Mouse (Mus musculus): ENCODE results near the gene Gm42669.

The Gm42669 gene

GRCm38 (mm10) chr5:107518602-107519001 lies 11.2 kb downstream of the Gm42669 start:
- intact Hi-C loops (cut with DNase I): no loop called here

GRCm38 (mm10) chr5:107521386-107521785 lies 14.0 kb downstream of the Gm42669 start:
- intact Hi-C loops (cut with DNase I): no loop called here

GRCm38 (mm10) chr5:107521897-107522296 lies 14.5 kb downstream of the Gm42669 start:
- intact Hi-C loops (cut with DNase I): no loop called here

GRCm38 (mm10) chr5:107524281-107524680 lies 16.9 kb downstream of the Gm42669 start:
- intact Hi-C loops (cut with DNase I): no loop called here

- intact Hi-C loops (cut with DNase I): no loop called here
Observed at GRCm38 (mm10) chr5:107528856-107529255, 21.4 kb downstream of the Gm42669 start.

GRCm38 (mm10) chr5:107533590-107533989 lies 26.2 kb downstream of the Gm42669 start:
- intact Hi-C loops (cut with DNase I): no loop called here

GRCm38 (mm10) chr5:107534581-107534980 lies 27.2 kb downstream of the Gm42669 start, which contains the start of gene 1700028K03Rik:
TSS of gene 1700028K03Rik (plus strand) at chr5:107534709.
- intact Hi-C loops (cut with DNase I): no loop called here

GRCm38 (mm10) chr5:107541696-107542095 lies 34.3 kb downstream of the Gm42669 start:
- intact Hi-C loops (cut with DNase I): no loop called here

GRCm38 (mm10) chr5:107545927-107546326 lies 38.5 kb downstream of the Gm42669 start:
- intact Hi-C loops (cut with DNase I): no loop called here

- intact Hi-C loops (cut with DNase I): no loop called here
Observed at GRCm38 (mm10) chr5:107547955-107548354, 40.5 kb downstream of the Gm42669 start.

GRCm38 (mm10) chr5:107548444-107548843 lies 41.0 kb downstream of the Gm42669 start:
- intact Hi-C loops (cut with DNase I): no loop called here

- intact Hi-C loops (cut with DNase I): no loop called here
Observed at GRCm38 (mm10) chr5:107554336-107554735, 46.9 kb downstream of the Gm42669 start.

- intact Hi-C loops (cut with DNase I): no loop called here
Observed at GRCm38 (mm10) chr5:107556969-107557368, 49.5 kb downstream of the Gm42669 start.

GRCm38 (mm10) chr5:107569148-107569547 lies 61.7 kb downstream of the Gm42669 start:
- intact Hi-C loops (cut with DNase I): no loop called here

GRCm38 (mm10) chr5:107597301-107598077 lies 90.1 kb downstream of the Gm42669 start, which contains the start of the genes Rpap2 and Glmn:
TSS of gene Rpap2 (plus strand) at chr5:107597373.
TSS of gene Glmn (minus strand) at chr5:107597888.
- intact Hi-C loops (cut with DNase I): no loop called here

GRCm38 (mm10) chr5:107598380-107598779 lies 91.0 kb downstream of the Gm42669 start:
- intact Hi-C loops (cut with DNase I): no loop called here

GRCm38 (mm10) chr5:107611224-107611623 lies 103.8 kb downstream of the Gm42669 start:
- intact Hi-C loops (cut with DNase I): loop anchor here (10.0 kb wide), 2 partner anchors 254 to 284 kb away; no protein-coding TSS in a partner anchor

GRCm38 (mm10) chr5:107617986-107618385 lies 110.6 kb downstream of the Gm42669 start:
- intact Hi-C loops (cut with DNase I): loop anchor here (10.0 kb wide), 2 partner anchors 247 to 277 kb away; no protein-coding TSS in a partner anchor

- intact Hi-C loops (cut with DNase I): no loop called here
Observed at GRCm38 (mm10) chr5:107621327-107621726, 113.9 kb downstream of the Gm42669 start.

Measured in adrenal gland (tissue).